Mouse (Mus musculus) intestine, embryonic 15.5 days (tissue): ENCODE measurements around the gene Shbg. TPM values are rescaled to one million over a fixed set of nuclear protein-coding genes. Genes with fewer than 3 reads are reported as not detected.
"Not testable (repeated sequence)": the region's sequence is repeated elsewhere in the genome, so short reads cannot be mapped to it uniquely, and the experiment has no call there.

Experiments used
- ATAC-seq: fragments of 200-750 bp; cut with Nextera tagmentation; 2 replicates; pipeline ENCODE4 v1.8.0; 2017; ENCODE audit warnings: moderate TSS enrichment, moderate library complexity
- H3K27ac ChIP-seq: fragments of 300-500 bp; sonication (generic); 2 replicates; pipeline ENCODE4 v1.5.1; 2015; ENCODE audit warnings: mild to moderate bottlenecking, inconsistent platforms
- H3K27me3 ChIP-seq: fragments of 300-500 bp; sonication (generic); replicated peaks from 2 replicates; pipeline ENCODE4 v1.6.1; 2015; ENCODE audit warnings: inconsistent platforms
- H3K36me3 ChIP-seq: fragments of 300-500 bp; sonication (generic); 2 replicates; pipeline ENCODE4 v1.6.1; 2015; ENCODE audit warnings: inconsistent platforms
- H3K4me1 ChIP-seq: fragments of 300-500 bp; sonication (generic); replicated peaks from 2 replicates; pipeline ENCODE4 v1.6.1; 2015; ENCODE audit warnings: inconsistent platforms
- H3K4me2 ChIP-seq: fragments of 300-500 bp; sonication (generic); replicated peaks from 2 replicates; pipeline ENCODE4 v1.6.1; 2015; ENCODE audit warnings: mild to moderate bottlenecking, inconsistent platforms
- H3K4me3 ChIP-seq: fragments of 300-500 bp; sonication (generic); replicated peaks from 2 replicates; pipeline ENCODE4 v1.5.1; 2015; ENCODE audit warnings: inconsistent platforms
- H3K9ac ChIP-seq: fragments of 300-500 bp; sonication (generic); 2 replicates; pipeline ENCODE4 v1.6.1; 2015; ENCODE audit warnings: inconsistent platforms
- H3K9me3 ChIP-seq: fragments of 300-500 bp; sonication (generic); 2 replicates; pipeline ENCODE4 v1.6.1; 2016; ENCODE audit warnings: inconsistent platforms
- WGBS: fragments of 180-500 bp; shearing (Covaris S2); methylation state at CpG from one replicate; pipeline ENCODE4 v1.1.7; 2015; 5-methylcytosine and 5-hydroxymethylcytosine counted together
- polyA plus RNA-seq: library from polyadenylated mRNA; unstranded; fragments of >200 nt; fragmentation: Nextera tagmentation; extraction: Ambion mirVana; gene quantifications from 2 replicates; pipeline ENCODE4 v1.2.1, GENCODE M21; 2015

Shbg gene
- polyA plus RNA-seq, 1 experiment from 2014 or later: 0.43 TPM

- ATAC-seq: no peak; the same call in 1 of the 2 replicates
- no peaks in the 10 kb centered on the region for H3K36me3 ChIP-seq
- H3K4me3 ChIP-seq: peak overlapping the region; percentile 55
- no peaks in the 10 kb centered on the region for H3K27me3 ChIP-seq
- H3K4me1 ChIP-seq: peaks cover 10% of the 10 kb centered on the region; the same call in 1 of the 2 replicates
- H3K9me3 ChIP-seq: no peaks in the 10 kb centered on the region
- 19% methylated on average over 6 of the region's 6 CpGs for WGBS
- peak overlapping the region; percentile 71 for H3K9ac ChIP-seq
- H3K27ac ChIP-seq: 0 out of 2 replicates have a peak overlapping the region, but pooled peaks have one; percentile 66
- H3K4me2 ChIP-seq: peak overlapping the region; percentile 81
Measured at GRCm38 (mm10) chr11:69622406-69622805, 4.7 kb upstream of the Shbg start.

DNA sequence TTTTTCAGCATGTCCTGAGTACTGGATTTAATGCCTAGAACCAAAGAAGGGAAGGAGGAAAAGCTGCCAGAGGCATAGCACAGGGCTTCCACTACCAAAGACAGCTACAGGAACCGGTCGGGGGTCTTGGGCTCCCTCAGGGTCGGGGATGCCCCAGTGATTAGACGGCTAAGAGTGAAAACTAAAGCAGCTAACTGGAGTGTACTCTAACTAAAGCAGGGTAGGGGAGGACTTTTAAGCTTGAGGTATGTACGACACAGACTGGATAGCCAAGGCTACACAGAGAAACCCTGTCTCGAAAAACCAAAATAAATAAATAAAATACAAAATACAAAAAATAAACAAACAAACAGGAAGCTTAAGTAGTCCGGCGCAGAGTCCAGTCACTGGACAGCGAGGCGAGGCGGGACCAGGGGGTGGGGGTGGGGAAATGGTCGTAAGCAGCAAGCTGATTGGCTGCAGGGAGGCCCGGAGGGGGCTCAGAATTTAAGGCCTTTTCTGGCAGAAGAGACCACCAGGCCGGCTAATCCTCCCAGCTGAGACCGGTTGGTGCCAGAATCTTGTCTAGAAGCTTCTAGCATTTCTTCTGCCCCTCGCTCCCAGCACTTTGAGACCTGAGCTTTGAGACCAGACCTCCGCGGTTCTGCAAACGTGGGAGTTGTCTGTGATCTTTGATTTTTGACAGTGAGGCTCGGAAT, 4.0 kb upstream of the Shbg start, which contains the start of gene Sat2:
Gene Sat2, plus strand, starts transcription at position 454 of the 698 bp plus-strand sequence.
- WGBS: 3% methylated on average over 20 of the region's 20 CpGs
- Histone ChIP-seq H3K9ac (peak within 1 kb of the TSS; percentile 71), H3K9me3 (no peaks in the 10 kb centered on the region), H3K36me3 (no peaks in the 10 kb centered on the region), H3K27ac (peak within 1 kb of the TSS; percentile 66), H3K27me3 (no peaks in the 10 kb centered on the region), H3K4me3 (peak within 1 kb of the TSS; percentile 55), H3K4me2 (peak within 1 kb of the TSS; percentile 81), H3K4me1 (peaks cover 10% of the 10 kb centered on the region; the same call in 1 of the 2 replicates)
- ATAC-seq: peak; percentile 88

GRCm38 (mm10) chr11:69620394-69621081, 2.8 kb upstream of the Shbg start:
- no peak overlapping the region; the same call in 1 of the 2 replicates for H3K4me2 ChIP-seq
- H3K4me3 ChIP-seq: no peak overlapping the region
- H3K9ac ChIP-seq: no peak overlapping the region
- WGBS: 60% methylated on average over 7 of the region's 7 CpGs
- H3K9me3 ChIP-seq: no peaks in the 10 kb centered on the region
- no peak overlapping the region for H3K27ac ChIP-seq
- H3K4me1 ChIP-seq: peaks cover 10% of the 10 kb centered on the region; the same call in 1 of the 2 replicates
- peak; percentile 64 for ATAC-seq
- H3K36me3 ChIP-seq: no peaks in the 10 kb centered on the region
- no peaks in the 10 kb centered on the region; the same call in 1 of the 2 replicates for H3K27me3 ChIP-seq

DNA sequence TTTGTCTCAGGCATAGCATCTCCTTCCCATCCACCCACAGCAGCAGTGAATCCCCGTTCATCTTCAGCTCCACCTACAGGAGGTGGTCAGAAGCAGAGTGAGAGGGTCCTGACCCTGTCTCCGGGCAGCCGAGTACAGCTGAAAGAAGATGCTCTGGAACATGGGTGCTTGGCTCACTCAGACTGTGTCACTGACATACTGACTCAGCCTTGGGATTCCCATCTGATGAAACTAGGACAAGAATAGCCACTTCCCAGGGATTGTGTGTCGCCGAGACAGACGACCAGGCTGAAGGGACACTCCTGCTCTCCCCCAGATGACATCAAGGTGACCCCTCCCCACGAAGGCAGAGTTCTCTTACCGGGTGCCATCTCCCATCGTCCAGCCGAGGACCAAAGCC, 924 bp downstream of the Shbg start:
- Histone ChIP-seq H3K4me3 (no peak overlapping the region), H3K4me1 (peaks cover 7% of the 10 kb centered on the region), H3K9me3 (no peaks in the 10 kb centered on the region), H3K27me3 (no peaks in the 10 kb centered on the region; the same call in 1 of the 2 replicates), H3K4me2 (no peak overlapping the region), H3K36me3 (no peaks in the 10 kb centered on the region), H3K27ac (no peak overlapping the region), H3K9ac (no peak overlapping the region)
- ATAC-seq: no peak
- WGBS: 52% methylated on average over 10 of the region's 10 CpGs

- ATAC-seq: peak; percentile 22; the same call in 1 of the 2 replicates
- not testable (repeated sequence) for H3K4me3 ChIP-seq, H3K36me3 ChIP-seq, H3K27me3 ChIP-seq, H3K4me1 ChIP-seq, H3K9ac ChIP-seq, H3K9me3 ChIP-seq, H3K27ac ChIP-seq
- H3K4me2 ChIP-seq: peak overlapping the region; percentile 44
- WGBS: 56% methylated on average over 11 of the region's 11 CpGs
Measured at GRCm38 (mm10) chr11:69614257-69614588, 3.5 kb downstream of the Shbg start.

GRCm38 (mm10) chr11:69613553-69614256, 4.0 kb downstream of the Shbg start:
- Histone ChIP-seq H3K4me3 (no peak overlapping the region), H3K9ac (0 out of 2 replicates have a peak overlapping the region, but pooled peaks have one; percentile 17), H3K36me3 (no peaks in the 10 kb centered on the region), H3K4me1 (peaks cover 4% of the 10 kb centered on the region; the same call in 1 of the 2 replicates), H3K27me3 (no peaks in the 10 kb centered on the region; the same call in 1 of the 2 replicates), H3K27ac (no peak overlapping the region), H3K4me2 (peak overlapping the region; percentile 44), H3K9me3 (no peaks in the 10 kb centered on the region)
- 12% methylated on average over 19 of the region's 19 CpGs for WGBS
- ATAC-seq: peak; percentile 80

DNA sequence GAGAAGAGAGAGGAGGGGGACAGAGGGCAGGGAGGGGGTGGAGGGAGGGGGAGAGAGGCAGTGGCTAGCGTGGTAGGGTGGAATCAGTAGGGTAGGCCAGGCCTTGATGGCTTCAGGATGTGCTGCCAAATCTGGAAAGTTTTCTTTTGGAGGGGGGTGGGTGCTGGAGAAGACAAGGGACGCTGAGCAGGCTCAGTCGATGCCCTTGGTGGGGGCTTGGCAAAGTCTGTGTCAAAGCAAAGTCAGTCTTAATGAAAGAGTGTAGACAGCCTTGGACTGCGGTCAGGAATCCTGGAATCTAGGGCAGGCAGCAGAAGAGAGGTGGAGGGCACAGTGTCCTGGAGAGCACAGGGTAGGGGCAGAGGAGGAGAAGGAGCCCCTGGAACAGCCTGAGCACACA, 6.8 kb downstream of the Shbg start:
- no peak overlapping the region for H3K4me3 ChIP-seq
- H3K36me3 ChIP-seq: no peaks in the 10 kb centered on the region
- WGBS: 58% methylated on average over 4 of the region's 4 CpGs
- H3K27me3 ChIP-seq: no peaks in the 10 kb centered on the region
- H3K27ac ChIP-seq: no peak overlapping the region
- no peaks in the 10 kb centered on the region for H3K9me3 ChIP-seq
- H3K4me1 ChIP-seq: peaks cover 8% of the 10 kb centered on the region; the same call in 1 of the 2 replicates
- ATAC-seq: no peak
- no peak overlapping the region for H3K9ac ChIP-seq
- H3K4me2 ChIP-seq: no peak overlapping the region

- H3K27me3 ChIP-seq: peaks cover 7% of the 10 kb centered on the region; the same call in 1 of the 2 replicates
- no peak overlapping the region for H3K4me2 ChIP-seq
- no peak overlapping the region for H3K27ac ChIP-seq
- no peak overlapping the region for H3K9ac ChIP-seq
- H3K4me1 ChIP-seq: peaks cover 18% of the 10 kb centered on the region
- WGBS: 60% methylated on average over 7 of the region's 7 CpGs
- H3K9me3 ChIP-seq: no peaks in the 10 kb centered on the region
- no peak overlapping the region for H3K4me3 ChIP-seq
- no peak for ATAC-seq
- no peaks in the 10 kb centered on the region for H3K36me3 ChIP-seq
Measured at GRCm38 (mm10) chr11:69609416-69609815, 8.3 kb downstream of the Shbg start.

- Histone ChIP-seq H3K27me3 (peaks cover 15% of the 10 kb centered on the region; the same call in 1 of the 2 replicates), H3K4me2 (no peak overlapping the region), H3K9ac (no peak overlapping the region), H3K36me3 (no peaks in the 10 kb centered on the region), H3K4me1 (peaks cover 18% of the 10 kb centered on the region; the same call in 1 of the 2 replicates), H3K27ac (no peak overlapping the region), H3K4me3 (no peak overlapping the region), H3K9me3 (no peaks in the 10 kb centered on the region)
- ATAC-seq: no peak
- WGBS: 82% methylated on average over 3 of the region's 3 CpGs
Measured at GRCm38 (mm10) chr11:69608525-69608924, 9.2 kb downstream of the Shbg start.

DNA sequence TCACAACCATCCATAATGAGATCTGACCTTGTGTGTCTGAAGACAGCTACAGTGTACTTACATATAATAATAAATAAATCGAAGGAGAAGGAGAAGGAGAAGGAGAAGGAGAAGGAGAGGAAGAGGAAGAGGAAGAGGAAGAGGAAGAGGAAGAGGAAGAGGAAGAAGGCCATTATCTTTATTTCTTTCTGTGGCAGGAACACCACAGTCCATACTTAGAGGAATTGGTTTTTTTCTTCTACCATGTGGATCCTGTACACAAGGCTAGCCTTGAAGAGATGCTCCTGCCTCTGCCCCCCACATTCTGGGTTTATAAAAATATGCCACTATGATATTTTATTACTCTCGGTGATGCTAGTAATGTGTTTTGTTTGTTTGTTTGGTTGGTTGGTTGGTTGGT, 10.9 kb downstream of the Shbg start:
- no peak overlapping the region for H3K4me3 ChIP-seq
- no peak overlapping the region for H3K27ac ChIP-seq
- H3K4me2 ChIP-seq: no peak overlapping the region
- ATAC-seq: no peak
- no peaks in the 10 kb centered on the region for H3K36me3 ChIP-seq
- no peak overlapping the region for H3K9ac ChIP-seq
- H3K9me3 ChIP-seq: no peaks in the 10 kb centered on the region
- H3K4me1 ChIP-seq: peaks cover 25% of the 10 kb centered on the region; the same call in 1 of the 2 replicates
- peaks cover 15% of the 10 kb centered on the region for H3K27me3 ChIP-seq
- 85% methylated on average over 2 of the region's 2 CpGs for WGBS

DNA sequence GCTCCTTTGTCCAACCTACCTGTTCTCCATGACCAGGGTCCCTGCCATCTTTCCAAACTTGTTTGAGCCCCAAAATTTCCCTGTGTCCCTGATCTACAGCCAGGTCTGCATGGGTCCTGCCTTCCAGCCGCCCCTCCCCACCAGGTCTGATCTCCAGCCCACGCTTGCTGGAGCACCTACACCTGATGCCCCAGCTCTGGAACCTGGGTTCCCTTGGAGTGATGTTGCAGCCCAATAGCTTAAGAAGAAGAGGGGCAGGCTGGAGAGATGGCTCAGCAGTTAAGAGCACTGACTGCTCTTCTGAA, 11.3 kb downstream of the Shbg start:
- Histone ChIP-seq H3K27ac (no peak overlapping the region), H3K9me3 (no peaks in the 10 kb centered on the region), H3K4me3 (peak overlapping the region; percentile 59), H3K4me2 (peak overlapping the region; percentile 100), H3K4me1 (peaks cover 28% of the 10 kb centered on the region; the same call in 1 of the 2 replicates), H3K27me3 (peaks cover 15% of the 10 kb centered on the region), H3K36me3 (no peaks in the 10 kb centered on the region), H3K9ac (0 out of 2 replicates have a peak overlapping the region, but pooled peaks have one; percentile 3)
- no peak for ATAC-seq
- 58% methylated on average over 2 of the region's 2 CpGs for WGBS
